Mouse (Mus musculus) neural tube, postnatal 0 days (tissue): Measurements from ENCODE around the gene 2410004P03Rik. TPM values are rescaled to one million over a fixed set of nuclear protein-coding genes. Genes with fewer than 3 reads are reported as not detected.

Experiments
- polyA plus RNA-seq: library from polyadenylated mRNA; unstranded; fragments of >200 nt; fragmentation: Nextera tagmentation; extraction: Ambion mirVana; gene quantifications from 2 replicates; pipeline ENCODE4 v1.2.1, GENCODE M21; 2015

Gene 2410004P03Rik
- 7.3 and 9.2 TPM in 2 replicates for polyA plus RNA-seq

GRCm38 (mm10) chr12:17011100-17011870 is at the start of gene 2410004P03Rik:
Gene 2410004P03Rik, minus strand, starts transcription at chr12:17011727.

DNA sequence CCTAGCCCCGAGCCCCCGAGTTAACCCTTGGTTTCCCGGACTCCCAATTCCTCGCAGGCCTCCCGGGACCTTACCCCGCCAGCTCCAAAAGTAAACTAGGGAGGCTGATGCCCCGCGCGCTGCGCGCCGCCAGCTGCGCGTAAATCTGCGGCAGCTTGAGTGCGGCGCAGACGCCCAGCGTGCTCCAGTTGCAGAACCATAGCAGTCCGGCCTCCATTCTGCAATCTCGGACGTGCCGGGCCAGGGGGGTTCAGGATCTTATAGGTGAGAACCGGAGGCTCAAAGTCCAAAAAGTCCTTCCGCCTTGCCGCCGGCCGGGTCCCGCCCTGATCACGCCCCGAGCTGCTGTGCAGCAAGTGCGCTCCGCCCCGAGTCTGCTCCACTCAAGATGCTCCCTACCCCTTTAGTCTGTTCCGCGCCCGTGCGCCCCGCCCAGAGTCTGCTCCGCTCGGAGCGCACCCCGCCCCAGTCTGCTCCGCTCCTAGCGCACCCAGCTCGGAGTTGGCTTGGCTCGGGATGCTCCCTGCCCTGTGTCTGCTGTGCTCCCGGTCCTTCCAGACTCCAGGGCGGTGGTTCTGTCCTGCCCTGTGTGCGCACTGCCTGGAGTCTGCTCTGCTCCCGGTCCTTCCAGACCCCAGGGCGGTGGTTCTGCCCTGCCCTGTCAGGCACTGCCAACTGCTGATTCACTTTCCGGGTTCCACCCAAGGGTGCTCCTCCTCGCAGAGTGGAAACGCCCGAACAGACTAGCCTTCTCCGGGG is 11.6 kb downstream of the 2410004P03Rik start, which contains the start of gene Pqlc3:
Gene Pqlc3 (minus strand): TSS at position 670 of the 759 bp plus-strand sequence.

Other genes starting within 250 kb of the 2410004P03Rik start
- 0.55 and 0.85 TPM in 2 replicates for gene Greb1, start 210.8 kb downstream of the 2410004P03Rik start, polyA plus RNA-seq
- gene E2f6, start 200.8 kb downstream of the 2410004P03Rik start, polyA plus RNA-seq, result 23.7 and 24.7 TPM in 2 replicates
- 14.2 and 17.3 TPM in 2 replicates for gene Rock2, start 116.8 kb downstream of the 2410004P03Rik start, polyA plus RNA-seq
- gene Pqlc3, start 11.3 kb downstream of the 2410004P03Rik start, polyA plus RNA-seq, result 2.1 and 3.2 TPM in 2 replicates
- 2.7 and 3.2 TPM in 2 replicates for gene Kcnf1, start 165.2 kb upstream of the 2410004P03Rik start, polyA plus RNA-seq